Mouse (Mus musculus): Measurements from ENCODE around the gene Carns1.

The Carns1 gene

GRCm38 (mm10) chr19:4169810-4170209, 5.5 kb downstream of the Carns1 start:
- peak; percentile 71 for DNase-seq

DNA sequence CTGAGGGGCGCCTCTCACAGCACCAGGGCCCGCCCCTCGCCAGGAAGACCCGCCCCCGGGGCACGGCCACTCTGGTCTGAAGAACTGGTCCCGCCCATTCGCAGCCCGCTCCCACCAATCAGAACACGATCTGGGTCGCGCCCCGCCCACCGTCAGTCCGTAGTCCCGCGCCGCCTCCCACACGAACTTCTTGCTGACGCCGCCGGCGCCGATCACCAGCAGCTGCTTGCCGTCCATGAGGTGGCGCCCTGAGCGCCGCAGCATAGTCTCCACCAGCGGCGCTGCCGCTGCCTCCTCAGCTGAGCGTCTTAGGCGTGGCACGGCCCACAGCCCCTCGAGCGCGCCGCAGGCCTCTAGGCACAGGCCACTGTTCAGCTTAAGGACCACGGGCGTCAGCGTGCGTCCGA, 5.9 kb downstream of the Carns1 start:
- peak; percentile 99 for DNase-seq

DNA sequence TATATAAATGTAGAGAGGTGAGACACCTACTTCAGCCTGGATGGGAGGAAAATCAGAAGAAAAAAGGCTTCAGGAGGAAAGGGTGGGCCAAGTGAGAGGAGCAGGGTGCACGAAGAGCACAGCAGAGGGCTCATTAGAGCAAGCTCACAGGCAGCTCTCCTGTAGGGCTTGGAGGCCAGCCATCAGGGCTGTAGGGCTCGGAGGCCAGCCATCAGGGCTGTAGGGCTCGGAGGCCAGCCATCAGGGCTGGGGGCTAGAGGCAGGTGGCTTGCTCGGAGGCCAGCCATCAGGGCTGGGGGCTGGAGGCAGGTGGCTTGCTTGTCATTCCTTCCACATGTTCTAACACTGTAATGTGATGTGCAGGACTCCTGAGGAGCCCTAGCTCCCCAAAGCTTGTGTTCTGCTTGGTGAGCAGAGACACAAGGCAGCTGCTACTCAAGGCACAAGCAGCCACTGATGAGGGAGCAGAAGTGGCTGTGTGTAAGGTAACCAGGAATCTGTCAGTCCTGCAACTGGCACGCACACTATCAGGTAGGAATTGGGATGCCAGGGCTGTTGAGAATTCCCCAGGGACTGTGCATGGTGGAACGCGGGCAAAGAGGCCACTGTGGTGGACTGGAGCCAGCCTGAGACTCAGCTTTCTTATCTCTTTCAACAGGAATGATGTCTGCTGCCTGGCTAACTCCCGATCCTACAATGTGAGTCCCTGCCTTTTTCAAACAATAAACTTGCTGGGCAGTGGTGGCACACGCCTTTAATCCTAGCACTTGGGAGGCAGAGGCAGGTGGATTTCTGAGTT, 8.4 kb downstream of the Carns1 start:
- DNase-seq: peak; percentile 36

- peak; percentile 55 for DNase-seq
These were observed 10.6 kb downstream of the Carns1 start for GRCm38 (mm10) chr19:4164721-4165120.

GRCm38 (mm10) chr19:4164100-4164499, 11.2 kb downstream of the Carns1 start:
- peak; percentile 60 for DNase-seq

DNA sequence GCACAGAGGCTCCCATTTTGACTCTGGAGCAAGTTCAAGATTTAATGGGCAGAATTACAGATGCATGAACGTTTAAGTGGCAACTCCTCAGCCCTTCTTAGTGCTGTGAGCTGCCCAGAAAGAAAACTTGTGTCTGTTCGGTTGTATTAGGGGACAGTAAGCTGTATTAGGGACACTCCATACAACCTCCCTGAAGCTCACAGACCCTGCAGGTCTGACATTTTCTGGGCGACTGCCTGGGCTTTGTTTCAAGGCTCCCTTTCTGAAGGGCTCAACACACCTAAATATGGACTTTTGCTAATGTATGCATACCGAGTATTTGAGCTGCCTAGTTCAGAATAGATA, 11.8 kb downstream of the Carns1 start:
- no peak for DNase-seq

DNA sequence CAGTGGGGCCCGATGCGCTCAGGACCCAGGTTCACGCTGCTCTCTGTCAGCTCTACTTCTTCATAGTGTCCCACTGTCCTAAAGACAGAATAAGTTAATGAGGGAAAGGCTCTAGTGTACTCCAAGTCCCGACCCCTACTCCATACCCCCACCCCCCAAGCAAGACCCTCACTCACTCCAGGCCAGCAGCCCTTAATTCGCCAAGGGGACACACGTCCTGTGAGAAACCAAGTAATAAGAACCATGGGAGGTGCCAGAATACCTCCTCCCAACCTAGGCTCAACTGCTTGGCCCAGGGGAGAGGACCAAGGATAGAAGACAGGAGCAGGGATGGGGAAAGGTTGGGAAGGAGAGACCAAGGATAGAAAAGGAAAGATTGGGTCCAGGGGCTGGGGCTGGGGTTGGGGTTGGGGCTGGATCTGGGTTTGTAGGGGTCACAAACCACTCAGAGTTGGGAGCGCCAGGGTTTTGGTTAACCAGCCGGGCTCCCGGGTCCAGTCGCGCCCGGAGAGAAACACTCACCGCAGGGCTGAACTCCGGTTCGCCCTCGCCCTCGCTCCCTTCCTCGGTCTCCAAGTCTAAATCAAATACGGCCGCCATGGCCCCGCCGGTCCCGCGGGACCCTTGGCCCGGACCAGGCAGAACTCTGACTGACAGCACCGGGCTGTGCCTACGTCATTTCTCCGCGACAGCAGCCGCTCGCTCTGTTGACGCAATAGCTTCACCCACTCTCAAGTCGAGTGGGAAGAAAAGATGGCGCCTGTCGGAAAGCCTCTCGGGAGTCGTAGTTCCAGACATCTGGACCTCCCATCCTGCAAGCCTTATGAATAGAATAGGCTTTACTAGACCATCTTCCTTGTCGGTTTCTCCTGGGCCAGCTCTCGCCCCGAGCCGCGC, 12.4 kb downstream of the Carns1 start, which contains the start of gene Rps6kb2:
Gene Rps6kb2, minus strand, starts transcription at position 709 of the 897 bp plus-strand sequence.
- DNase-seq: peak; percentile 97

- peak; percentile 34 for DNase-seq
These were observed 16.2 kb downstream of the Carns1 start for GRCm38 (mm10) chr19:4159049-4159448.

- DNase-seq: no peak
These were observed 18.5 kb downstream of the Carns1 start for GRCm38 (mm10) chr19:4156771-4157170.

- no peak for DNase-seq
These were observed 19.2 kb downstream of the Carns1 start for GRCm38 (mm10) chr19:4156073-4156579.

DNA sequence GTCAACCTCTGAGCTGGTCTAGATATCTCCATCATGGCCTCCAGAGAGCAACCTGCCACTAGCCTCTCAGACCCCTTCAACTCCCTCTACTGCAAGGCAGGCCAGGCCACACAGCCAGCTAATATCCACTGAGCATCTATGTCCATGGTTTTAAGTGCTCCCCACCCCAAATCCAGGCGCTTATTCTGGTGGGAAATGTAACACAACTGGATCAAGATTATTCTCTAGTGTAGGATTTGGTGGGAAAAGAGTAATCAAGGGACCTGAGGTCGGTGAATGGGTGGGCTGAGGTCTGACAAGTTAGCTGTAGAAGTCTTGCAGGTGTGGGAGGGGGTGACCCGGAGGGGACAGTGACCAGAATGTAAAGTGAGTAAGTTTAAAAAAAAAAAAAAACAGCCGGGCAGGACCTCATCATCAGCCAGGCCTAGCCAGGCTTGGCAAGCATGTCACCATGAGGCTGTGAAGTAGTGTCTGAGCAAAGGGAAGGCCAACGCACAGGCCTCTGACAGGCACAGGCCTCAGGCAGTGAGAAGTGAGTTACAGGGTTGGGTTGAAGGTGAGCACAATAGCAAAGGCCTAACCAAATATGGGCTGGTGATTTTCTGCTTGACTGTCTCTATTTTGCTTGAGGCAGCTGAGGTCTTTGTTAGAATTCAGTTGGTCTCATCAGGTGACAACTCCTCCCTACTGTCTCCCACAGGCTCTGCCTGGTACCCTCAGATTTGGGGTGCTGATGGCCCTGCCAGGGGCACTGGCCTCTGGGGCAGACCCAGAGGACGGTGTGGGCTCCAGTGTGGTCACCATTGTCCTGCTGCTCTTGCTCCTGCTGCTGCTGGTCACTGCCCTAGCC, 19.8 kb downstream of the Carns1 start:
- no peak for DNase-seq

DNA sequence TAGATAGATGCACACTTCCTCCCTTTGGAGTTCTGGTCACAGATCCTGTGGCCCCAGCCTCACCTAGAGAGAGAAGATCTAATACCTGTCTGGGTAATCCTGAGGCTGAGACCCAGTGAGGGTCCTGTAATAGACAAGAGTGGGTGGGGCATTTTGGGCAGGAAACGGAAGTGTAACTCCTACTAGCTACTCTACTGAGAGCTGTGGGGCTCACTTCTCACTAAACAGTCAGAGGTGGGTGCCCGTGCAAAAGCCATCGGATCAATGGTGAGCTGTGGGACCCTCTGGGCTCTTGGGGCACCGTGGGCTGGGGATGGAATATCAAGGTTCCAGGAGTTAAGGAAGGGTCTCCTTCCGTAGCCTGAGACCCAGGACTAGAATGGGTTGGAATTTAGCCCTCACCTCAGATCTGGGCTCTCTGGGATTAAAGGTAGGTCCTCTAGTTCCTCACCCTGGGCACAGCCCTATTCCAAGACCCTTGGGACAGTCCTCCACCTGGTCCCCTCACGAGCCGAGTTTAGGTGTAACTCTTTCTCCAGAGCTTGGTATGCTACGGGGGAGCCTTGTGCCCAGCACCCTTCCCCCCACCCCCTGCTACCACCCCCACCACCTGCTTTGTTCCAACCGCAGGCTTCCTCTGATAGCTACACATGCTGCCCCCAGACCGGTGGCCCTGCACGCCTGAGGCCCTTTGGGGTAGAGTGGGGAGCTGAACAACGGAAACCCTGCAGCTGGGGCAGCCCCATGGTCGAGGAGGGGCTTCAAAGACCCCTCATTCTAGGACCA, 20.6 kb downstream of the Carns1 start:
- no peak for DNase-seq

DNA sequence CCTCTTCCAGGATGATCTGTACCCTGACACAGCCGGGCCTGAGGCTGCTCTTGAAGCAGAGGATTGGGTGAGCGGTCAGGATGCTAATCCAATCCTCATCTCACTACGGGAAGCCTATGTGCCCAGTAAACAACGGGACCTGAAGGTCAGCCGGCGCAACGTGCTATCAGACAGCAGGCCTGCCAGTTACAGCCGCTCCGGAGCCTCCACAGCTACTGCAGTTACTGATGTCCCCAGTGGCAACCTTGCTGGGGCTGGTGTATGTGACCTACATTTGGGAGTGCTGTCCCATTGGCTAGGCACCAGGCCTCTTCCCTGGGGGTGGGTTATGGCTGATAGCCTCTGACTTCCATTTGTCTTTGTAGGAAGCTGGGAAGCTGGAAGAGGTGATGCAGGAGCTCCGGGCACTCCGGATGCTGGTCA, 22.0 kb downstream of the Carns1 start, which contains the start of gene Ptprcap:
Gene Ptprcap, plus strand, starts transcription at position 373 of the 423 bp plus-strand sequence.
- peak; percentile 85 for DNase-seq

- DNase-seq: peak; percentile 52
These were observed 22.6 kb downstream of the Carns1 start for GRCm38 (mm10) chr19:4152445-4153231.

GRCm38 (mm10) chr19:4151898-4152297, 23.4 kb downstream of the Carns1 start:
- DNase-seq: no peak

DNA sequence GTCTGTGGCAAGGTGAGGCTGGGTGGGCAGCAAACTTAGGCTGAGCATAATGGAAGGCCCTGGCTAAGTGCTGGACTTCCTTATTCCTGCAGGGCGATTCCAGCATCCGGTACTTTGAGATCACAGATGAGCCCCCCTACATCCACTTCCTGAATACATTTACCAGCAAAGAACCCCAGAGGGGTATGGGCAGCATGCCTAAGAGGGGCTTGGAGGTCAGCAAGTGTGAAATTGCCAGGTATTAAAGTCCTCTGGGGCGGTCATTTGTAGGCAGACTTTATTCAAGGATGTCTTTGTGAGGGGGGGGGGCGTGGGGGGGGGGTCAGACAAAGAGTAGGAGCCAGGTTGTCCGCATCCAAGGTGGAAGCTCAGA, 23.8 kb downstream of the Carns1 start:
- peak; percentile 52 for DNase-seq

GRCm38 (mm10) chr19:4150567-4151487, 24.5 kb downstream of the Carns1 start:
- DNase-seq: no peak

DNA sequence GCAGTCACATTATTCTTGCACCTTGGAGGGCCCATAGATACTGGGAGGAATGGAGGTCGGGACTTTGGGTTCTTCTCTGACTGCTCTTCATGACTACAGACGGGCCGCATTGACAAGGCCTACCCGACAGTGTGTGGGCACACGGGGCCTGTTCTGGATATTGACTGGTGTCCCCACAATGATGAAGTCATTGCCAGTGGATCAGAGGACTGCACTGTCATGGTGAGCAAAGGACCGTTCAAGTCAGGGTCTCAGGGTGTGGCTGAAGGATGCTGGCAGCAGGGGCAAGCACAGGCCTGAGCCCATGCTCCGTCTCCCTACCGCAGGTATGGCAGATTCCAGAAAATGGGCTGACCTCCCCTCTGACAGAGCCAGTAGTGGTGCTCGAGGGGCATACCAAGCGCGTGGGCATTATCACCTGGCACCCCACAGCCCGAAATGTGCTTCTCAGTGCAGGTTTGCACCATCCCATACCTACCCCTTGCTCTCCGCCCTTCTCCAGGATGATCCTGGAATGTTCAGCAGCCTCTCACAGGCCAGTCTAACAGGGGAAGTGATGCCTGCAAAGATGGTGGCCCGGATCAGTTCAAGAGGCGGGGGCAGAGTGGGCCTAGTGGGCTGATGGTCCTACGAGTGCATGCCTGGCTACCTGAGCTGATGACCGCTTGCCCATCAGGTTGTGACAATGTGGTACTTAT, 25.4 kb downstream of the Carns1 start:
- no peak for DNase-seq

- DNase-seq: peak; percentile 52
These were observed 26.0 kb downstream of the Carns1 start for GRCm38 (mm10) chr19:4149283-4149682.

All from cerebellum, adult 9-10 months (tissue).